Mouse (Mus musculus): Measurements from ENCODE around the gene Zfyve21. TPM values are rescaled to one million over a fixed set of nuclear protein-coding genes. Genes with fewer than 3 reads are reported as not detected.

The Zfyve21 gene
- polyA plus RNA-seq, 1 experiment = 43.3 TPM

DNA sequence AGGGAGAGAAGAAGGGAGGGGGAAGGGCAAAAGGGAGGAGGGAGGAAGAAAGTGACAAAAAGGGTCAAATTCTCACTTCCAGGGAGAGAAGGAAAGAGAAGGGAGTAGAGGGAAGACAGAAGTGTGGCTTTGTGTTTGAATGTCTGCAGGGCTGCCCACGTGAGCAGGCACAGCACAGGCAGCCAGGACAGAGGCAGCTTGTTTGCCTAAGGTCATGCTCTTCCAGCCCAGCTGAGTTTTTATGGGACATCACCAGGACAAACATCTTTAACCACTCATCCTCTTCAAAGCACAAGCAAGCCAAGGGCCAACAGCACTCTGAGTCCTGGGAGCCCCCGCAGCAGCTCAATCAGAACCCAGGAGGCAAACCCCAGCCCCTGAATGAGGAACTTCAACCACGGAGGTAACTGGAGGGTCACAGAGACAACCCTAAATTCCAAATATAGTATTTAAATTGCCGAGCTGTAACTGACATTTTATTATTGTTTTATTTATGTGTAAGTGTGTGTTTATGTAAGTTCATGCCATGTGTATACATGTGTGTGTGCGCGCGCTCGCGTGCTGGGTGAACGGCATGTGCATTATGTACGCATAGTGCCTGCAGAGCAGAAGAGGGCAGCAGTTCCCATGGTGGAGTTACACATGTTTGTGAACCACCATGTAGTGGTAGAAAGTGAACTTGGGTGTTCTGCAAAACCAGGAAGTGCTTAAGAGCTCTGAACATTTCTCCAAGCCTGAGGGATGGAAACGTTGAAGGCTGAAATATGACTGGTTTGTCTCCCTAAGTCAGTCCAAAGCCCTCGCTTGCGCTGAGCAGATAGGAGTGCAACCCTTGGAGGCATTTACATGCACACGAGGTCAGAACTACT lies 28.8 kb downstream of the Zfyve21 start:
- no peak for DNase-seq (ENCODE audit: extremely low spot score in 1 of 2, low spot score in 1 of 2)

DNA sequence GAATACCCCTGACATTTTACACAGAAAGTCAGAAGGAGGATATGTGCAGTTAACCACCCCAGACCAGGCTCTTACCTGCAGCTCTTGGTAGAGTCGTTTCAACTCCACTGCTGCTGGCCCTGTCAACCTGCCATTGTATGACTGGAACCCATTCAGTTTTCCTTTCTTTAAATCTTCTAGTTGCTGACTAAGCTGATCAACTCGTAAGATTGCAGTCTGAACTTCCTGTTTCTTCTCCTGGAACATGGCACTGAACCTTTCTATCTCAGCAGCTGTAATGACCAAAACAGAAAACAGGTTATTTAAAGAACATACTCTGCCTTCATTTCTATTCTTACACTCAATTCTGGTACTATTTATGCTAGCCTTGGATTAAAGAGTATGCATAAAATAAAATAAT lies 29.5 kb downstream of the Zfyve21 start:
- DNase-seq (ENCODE audit: extremely low spot score in 1 of 2, low spot score in 1 of 2) = no peak

DNA sequence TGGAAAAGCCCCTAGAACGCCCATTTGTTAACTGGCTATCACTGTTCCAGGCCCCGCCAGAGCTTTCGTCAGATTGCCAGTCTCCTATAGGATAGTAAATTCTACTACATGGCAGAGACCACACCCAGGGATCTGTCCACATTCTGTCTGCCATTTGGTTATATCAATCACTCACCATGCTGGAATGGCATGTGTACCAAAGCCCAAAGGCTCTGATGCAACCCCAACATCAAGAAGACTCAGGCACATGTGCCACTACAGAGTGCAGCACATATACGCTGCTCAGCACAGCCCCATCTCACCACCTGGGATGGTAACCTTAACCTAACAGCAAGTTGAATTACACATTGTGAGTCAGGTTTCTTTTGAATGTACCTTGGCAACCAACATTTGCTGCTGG lies 32.0 kb downstream of the Zfyve21 start:
- DNase-seq (ENCODE audit: extremely low spot score in 1 of 2, low spot score in 1 of 2) = no peak

DNA sequence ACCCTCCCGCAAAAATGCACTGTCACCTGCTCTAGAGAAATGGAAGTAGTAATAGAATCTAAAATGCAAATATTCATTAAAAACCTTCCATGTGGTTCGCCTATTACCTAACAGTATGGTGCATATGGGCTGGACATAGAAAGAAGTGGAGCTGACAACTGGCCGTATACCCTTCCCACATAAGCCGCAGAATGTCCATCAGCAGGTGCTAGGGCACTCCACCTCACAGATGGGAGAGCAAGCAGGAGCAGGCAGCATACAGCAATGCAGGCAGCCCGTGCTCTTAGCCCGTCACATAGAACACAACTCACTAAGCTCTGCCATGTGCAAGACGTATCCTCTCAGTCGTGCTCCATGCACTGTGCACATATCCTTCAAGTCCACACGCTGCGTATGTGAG lies 32.8 kb downstream of the Zfyve21 start:
- no peak for DNase-seq (ENCODE audit: extremely low spot score in 1 of 2, low spot score in 1 of 2)

DNA sequence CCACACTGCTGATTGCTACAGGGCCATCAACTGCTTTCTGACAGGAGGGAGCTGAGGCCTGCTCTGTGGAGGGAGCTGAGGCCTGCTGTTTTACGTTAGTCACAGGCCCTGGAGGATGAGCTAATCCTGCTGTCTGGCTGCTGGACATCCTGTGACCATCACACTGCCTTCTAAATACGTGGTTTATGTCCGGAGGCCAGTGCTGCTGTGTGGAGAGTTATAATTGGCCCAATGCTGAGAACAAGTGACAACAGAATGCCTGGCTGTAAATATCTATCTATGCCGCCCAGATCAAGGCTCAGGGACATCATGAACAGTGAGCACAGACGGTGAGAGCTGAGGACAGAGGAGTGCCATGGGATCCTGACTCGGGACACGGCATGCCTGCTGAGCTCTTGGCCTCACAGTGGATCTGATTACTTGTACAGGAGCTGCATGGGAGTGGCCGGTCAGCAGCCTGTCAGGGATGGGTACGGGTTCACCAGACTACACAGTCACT lies 34.4 kb downstream of the Zfyve21 start:
- no peak for DNase-seq (ENCODE audit: extremely low spot score in 1 of 2, low spot score in 1 of 2)

DNA sequence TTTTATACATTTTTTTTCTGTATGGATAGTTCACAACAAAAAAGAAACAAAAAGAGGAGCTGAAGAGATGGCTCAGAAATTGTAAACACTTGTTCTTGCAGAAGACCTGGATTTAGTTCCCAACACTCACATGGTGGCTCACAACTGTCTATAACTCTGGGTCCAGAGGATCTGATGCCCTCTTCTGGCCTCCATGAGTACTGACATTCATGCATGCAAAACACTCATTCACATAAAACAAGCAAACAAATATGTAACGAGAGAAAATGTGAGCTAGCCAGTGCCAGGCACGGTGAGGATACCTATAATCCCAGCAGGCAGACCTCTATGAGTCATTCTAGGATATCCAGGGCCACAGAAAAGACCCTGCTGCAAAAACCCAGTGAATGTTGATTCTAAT lies 37.3 kb downstream of the Zfyve21 start:
- no peak for DNase-seq (ENCODE audit: extremely low spot score in 1 of 2, low spot score in 1 of 2)

DNA sequence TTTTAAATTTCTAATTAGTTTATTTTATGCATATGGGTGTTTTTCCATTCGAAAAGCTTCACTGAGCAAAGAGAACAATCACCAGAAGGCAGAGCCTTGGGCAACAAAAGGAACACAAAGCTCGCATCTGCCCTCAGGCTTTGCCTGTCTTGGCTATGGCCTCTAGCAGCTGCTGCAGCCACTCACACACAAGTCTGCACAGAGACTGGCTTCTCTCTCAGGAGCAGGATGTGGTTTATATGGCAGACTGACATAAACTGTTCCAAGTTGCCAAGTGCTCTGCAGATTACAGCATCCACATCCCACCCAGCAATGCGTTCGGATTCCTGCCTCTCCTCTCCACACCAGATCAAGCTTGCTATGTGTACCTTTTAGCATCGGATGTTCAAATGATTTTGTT lies 37.8 kb downstream of the Zfyve21 start:
- no peak for DNase-seq (ENCODE audit: extremely low spot score in 1 of 2, low spot score in 1 of 2)

DNA sequence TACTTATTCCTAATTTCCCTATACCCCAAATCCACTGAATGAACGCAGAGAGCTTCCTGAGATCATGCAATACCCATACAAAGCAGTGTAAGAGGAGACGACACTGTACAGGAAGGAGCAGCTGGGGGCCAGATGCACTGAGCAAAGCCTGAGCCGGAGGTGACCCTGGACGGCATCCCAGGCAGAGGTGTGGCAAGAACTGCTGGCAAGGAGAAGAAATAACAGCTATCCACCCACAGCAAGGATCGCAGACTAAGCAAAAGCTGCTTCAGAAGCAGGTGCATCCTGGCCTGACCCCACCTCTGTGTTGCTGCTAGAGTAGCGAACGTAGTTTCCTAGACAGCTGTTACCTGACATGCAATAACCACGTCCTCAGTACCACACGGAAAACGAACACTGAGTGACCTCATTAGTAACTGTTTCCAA lies 39.1 kb downstream of the Zfyve21 start:
- DNase-seq (ENCODE audit: extremely low spot score in 1 of 2, low spot score in 1 of 2) = no peak

DNA sequence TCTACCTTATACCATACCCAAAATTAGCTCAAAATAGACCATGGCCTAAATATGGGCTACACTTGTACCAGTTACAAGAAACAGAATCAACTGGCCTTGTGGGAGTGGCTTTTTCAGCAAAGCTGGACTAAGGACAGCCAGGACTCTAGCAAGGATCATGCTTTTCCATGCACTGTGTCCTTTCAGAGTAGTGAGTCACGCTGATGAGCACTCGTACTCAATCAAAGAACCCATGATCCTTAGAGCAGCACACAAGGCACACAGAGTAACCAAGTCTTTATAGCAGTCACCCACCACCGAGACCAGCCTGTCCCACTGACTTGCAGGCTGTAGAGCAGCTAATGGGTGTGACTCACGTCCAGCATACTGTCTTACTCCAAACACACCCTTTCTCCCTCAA lies 39.6 kb downstream of the Zfyve21 start:
- DNase-seq (ENCODE audit: extremely low spot score in 1 of 2, low spot score in 1 of 2) = no peak

DNA sequence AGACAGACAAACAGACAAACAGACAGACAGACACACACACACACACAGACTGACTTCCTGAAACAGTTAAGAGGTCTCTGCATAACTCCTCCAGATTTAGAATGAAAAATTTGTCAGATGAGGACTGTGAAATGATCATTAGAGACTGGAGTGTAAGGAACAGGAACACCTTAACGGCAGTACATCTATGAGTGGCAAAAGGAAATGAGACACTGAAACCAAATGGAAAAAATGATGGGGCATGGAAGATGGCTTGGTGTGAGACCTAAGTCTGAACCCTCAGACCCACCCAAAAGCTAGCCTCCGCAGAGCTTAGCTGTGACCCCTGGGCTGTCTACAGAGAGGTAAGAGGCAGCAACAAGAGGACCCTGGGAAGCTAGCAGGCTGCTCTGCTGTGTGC lies 41.5 kb downstream of the Zfyve21 start:
- no peak for DNase-seq (ENCODE audit: extremely low spot score in 1 of 2, low spot score in 1 of 2)

DNA sequence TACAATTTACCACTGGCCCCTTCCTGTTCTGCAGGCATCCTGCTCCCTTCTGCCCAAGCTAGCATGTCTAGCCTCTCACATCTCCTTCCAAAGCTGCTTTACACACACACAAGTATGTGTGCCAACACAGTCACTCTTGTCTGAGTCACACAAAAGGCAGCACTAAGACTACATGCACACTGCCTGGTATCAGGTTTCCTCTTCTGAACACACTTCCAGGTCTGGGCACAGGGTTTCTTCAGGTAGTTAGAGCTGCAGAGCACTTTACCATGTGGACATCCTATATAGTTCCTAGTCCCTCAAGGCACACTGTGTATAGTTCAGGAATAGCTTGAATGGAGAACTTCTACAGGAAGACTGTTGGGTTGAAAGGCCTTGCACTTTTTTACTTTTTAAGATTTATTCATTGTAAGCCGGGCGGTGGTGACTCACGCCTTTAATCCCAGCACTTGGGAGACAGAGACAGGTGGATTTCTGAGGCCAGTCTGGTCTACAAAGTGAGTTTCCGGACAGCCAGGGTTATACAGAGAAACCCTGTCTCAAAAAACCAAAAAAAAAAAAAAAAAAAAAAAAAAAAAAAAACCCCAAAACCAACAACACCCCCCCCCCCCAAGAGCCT lies 50.3 kb downstream of the Zfyve21 start:
- DNase-seq (ENCODE audit: extremely low spot score in 1 of 2, low spot score in 1 of 2) = no peak

DNA sequence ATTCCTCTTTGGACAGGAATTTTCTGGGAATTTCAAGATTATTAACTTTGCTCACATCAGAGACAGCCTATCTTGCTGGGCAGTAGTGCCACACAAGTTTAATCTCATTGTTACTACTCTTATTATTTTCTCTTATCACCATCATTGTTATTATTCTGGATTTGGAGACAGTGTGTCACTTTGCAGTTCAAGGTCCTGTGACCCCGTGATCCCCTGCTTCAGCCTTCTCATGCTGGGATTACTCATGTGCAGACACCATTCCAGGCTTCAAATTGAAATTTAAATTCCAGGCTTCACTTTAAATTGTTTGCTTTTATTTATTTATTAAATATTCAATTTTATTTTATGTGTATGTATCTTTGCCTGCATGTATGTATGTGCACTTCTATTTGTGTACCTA lies 55.8 kb downstream of the Zfyve21 start:
- DNase-seq (ENCODE audit: extremely low spot score in 1 of 2, low spot score in 1 of 2) = no peak

DNA sequence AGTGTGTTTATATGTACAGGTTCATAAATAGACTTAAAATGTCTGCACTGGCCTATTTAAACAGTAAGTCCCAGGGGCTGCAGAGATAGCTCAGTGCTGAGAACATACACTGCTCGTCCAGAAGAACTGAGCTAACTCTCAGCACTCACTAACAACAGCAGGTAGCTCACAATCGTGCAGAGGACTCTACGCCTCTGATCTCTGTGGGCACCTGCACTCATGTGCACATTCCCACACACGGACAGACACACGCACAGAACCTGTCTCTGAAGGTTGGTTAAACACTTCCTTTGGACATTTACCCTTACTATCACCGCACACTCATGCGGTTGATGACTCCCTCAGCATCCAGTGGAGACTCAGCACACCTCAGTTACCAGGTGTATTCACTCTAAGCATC lies 56.8 kb downstream of the Zfyve21 start:
- DNase-seq (ENCODE audit: extremely low spot score in 1 of 2, low spot score in 1 of 2) = no peak

DNA sequence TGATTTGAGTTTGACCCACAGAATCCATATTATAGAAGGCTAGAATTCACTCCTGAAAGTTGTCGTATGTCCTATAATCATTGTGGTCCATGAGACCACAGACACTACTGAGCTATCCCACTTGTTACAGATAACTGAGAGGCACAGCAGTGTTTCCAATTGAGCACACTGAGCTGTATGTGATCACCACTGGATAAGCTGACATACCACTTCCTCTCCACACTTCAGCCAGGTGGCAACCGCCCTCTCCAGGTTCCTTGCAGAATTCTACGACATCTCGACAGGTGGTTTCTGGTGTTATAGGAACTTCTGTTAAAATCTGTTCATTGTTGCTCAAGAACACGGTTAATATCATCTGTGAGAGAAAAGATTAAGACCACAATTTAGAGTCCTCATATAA lies 58.1 kb downstream of the Zfyve21 start:
- no peak for DNase-seq (ENCODE audit: extremely low spot score in 1 of 2, low spot score in 1 of 2)

DNA sequence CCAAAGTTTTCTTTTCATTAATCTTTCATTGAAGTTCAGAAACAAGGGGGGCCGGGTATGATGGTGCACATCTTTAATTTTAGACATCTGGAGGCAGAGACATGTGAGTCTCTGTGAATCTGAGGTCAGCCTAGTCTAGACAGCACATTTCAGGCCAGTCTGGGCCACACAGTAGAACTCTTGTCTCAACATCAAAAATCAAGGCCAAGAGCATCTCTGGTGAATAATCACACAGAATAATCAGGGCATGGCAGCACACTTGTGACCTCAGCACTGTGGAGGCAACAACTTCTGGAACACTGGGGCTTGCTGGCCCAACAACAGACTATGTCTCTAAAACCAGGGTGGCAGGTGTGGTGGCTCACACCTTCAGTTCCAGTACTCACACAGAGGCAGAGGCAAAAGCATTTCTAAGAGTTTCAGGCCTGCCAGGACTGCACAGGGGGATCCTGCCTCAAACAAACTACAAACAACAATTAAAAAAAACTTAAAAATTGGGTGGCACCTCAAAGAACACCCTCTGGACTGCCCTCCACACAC lies 60.7 kb downstream of the Zfyve21 start:
- no peak for DNase-seq (ENCODE audit: extremely low spot score in 1 of 2, low spot score in 1 of 2)

DNA sequence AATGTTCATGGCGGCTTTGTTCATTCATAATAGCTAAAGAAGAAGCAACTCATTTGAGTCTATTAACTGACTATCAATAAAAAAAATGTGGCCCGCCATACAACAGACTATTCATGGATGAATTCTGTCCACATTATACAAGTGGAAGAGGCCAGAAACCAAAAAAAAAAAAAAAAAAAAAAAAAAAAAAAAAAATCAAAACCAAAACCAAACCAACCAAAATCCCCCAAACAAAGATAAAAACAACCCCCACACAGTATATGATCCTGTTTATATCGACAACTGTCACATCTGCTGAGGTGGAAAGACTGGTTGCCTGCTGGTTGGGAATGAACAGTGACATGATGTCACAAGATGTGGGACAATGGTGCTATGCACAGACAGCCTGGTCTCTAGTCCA lies 61.5 kb downstream of the Zfyve21 start:
- no peak for DNase-seq (ENCODE audit: extremely low spot score in 1 of 2, low spot score in 1 of 2)

DNA sequence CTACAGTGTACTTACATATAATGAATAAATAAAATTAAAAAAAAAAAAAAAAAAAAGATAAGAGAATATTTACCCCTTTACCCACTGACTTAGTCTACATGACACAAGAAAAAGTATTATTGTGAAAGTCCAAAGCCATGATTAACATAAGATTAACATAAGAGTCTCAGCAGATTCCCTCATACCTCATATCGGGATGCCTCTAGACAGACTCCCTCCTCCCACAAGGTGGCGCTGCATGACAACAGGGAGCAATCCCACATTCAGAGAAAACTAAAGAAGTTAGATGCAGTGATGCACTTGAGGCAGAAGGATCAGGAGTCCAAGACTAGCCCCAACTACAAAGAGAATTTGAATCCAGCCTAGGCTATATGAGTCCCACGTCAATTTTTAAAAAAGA lies 64.2 kb downstream of the Zfyve21 start:
- peak; percentile 31 to 89 for DNase-seq (ENCODE audit: extremely low spot score in 1 of 2, low spot score in 1 of 2)

Other genes with a start within 250 kb of the Zfyve21 start
- gene Mark3, start 239.6 kb upstream of the Zfyve21 start, polyA plus RNA-seq (2012; rRNA removed) = 78.7 and 81.9 TPM in 2 replicates
- 3,871 and 4,147 TPM in 2 replicates for gene Ckb, start 141.8 kb upstream of the Zfyve21 start, polyA plus RNA-seq (2012; rRNA removed)
- gene Trmt61a, start 136.1 kb upstream of the Zfyve21 start, polyA plus RNA-seq (2012; rRNA removed) = 21.0 and 21.9 TPM in 2 replicates
- 54.7 and 55.0 TPM in 2 replicates for gene Bag5, start 100.9 kb upstream of the Zfyve21 start, polyA plus RNA-seq (2012; rRNA removed)
- 50.6 and 53.8 TPM in 2 replicates for gene Apopt1, start 100.9 kb upstream of the Zfyve21 start, polyA plus RNA-seq (2012; rRNA removed)
- gene Klc1, start 55.3 kb upstream of the Zfyve21 start, polyA plus RNA-seq (2012; rRNA removed) = 916 and 954 TPM in 2 replicates
- gene Xrcc3, start 297 bp upstream of the Zfyve21 start, polyA plus RNA-seq (2012; rRNA removed) = 18.7 and 19.9 TPM in 2 replicates
- 37.6 and 37.9 TPM in 2 replicates for gene Ppp1r13b, start 93.9 kb downstream of the Zfyve21 start, polyA plus RNA-seq (2012; rRNA removed)
- gene Atp5mpl, start 152.8 kb downstream of the Zfyve21 start, polyA plus RNA-seq (2012; rRNA removed) = 259 and 293 TPM in 2 replicates
- 0.84 and 1.3 TPM in 2 replicates for gene Tdrd9, start 157.4 kb downstream of the Zfyve21 start, polyA plus RNA-seq (2012; rRNA removed)
- gene Rd3l, start 167.1 kb downstream of the Zfyve21 start, polyA plus RNA-seq (2012; rRNA removed) = 3.1 and 3.7 TPM in 2 replicates

Data from frontal cortex, adult 2 months (tissue).